Mouse (Mus musculus): Measurements from ENCODE around the gene Atp7a. TPM values are rescaled to one million over a fixed set of nuclear protein-coding genes. Genes with fewer than 3 reads are reported as not detected.
"Not testable (repeated sequence)": the region's sequence is repeated elsewhere in the genome, so short reads cannot be mapped to it uniquely, and the experiment has no call there.

Atp7a gene
- polyA plus RNA-seq (2015; fragmentation: Nextera tagmentation; extraction: Ambion mirVana): 17.6 and 17.9 TPM in 2 replicates

GRCm38 (mm10) chrX:106026418-106027342, at the start of gene Atp7a:
Gene Atp7a, plus strand, starts transcription at chrX:106027276.
- H3K4me1 ChIP-seq (replicated peaks): peaks cover 14% of the 10 kb centered on the region
- 0 out of 2 replicates have a peak, but pooled peaks cover 4% of the 10 kb centered on the region for H3K36me3 ChIP-seq
- 17% methylated on average over 36 of the region's 36 CpGs for WGBS
- H3K27ac ChIP-seq: peak within 1 kb of the TSS; percentile 44
- H3K4me3 ChIP-seq: peak within 1 kb of the TSS; percentile 54
- ATAC-seq (ENCODE audit: low FRiP score): peak; percentile 97
- H3K27me3 ChIP-seq: no peaks in the 10 kb centered on the region
- H3K4me2 ChIP-seq: peak within 1 kb of the TSS; percentile 55
- peak within 1 kb of the TSS; percentile 72 for H3K9ac ChIP-seq
- no peaks in the 10 kb centered on the region for H3K9me3 ChIP-seq

- 89% methylated on average over 1 of the region's 1 CpGs for WGBS
Measured at GRCm38 (mm10) chrX:106001605-106002004, 25.5 kb upstream of the Atp7a start.

GRCm38 (mm10) chrX:106010762-106011161, 16.3 kb upstream of the Atp7a start:
- 14% methylated on average over 3 of the region's 3 CpGs for WGBS
- peaks cover 5% of the 10 kb centered on the region for H3K4me1 ChIP-seq (replicated peaks)
- no peaks in the 10 kb centered on the region for H3K36me3 ChIP-seq
- no peak for ATAC-seq (ENCODE audit: low FRiP score)
- no peaks in the 10 kb centered on the region for H3K27me3 ChIP-seq
- H3K4me3 ChIP-seq: peak overlapping the region; percentile 55
- 0 out of 2 replicates have a peak overlapping the region, but pooled peaks have one; percentile 69 for H3K9ac ChIP-seq
- H3K27ac ChIP-seq: no peak overlapping the region
- H3K4me2 ChIP-seq: peak overlapping the region; percentile 58
- no peaks in the 10 kb centered on the region for H3K9me3 ChIP-seq

More at GRCm38 (mm10) chrX:106001605-106002004, 25.5 kb upstream of the Atp7a start:
- Histone ChIP-seq H3K4me1 (replicated peaks) (no peaks in the 10 kb centered on the region), H3K27me3 (no peaks in the 10 kb centered on the region), H3K9me3 (no peaks in the 10 kb centered on the region), H3K4me2 (no peak overlapping the region), H3K36me3 (no peaks in the 10 kb centered on the region), H3K4me3 (no peak overlapping the region), H3K9ac (no peak overlapping the region), H3K27ac (no peak overlapping the region)
- ATAC-seq (ENCODE audit: low FRiP score): no peak

- Histone ChIP-seq H3K9me3 (no peaks in the 10 kb centered on the region), H3K27me3 (no peaks in the 10 kb centered on the region), H3K4me1 (replicated peaks) (peaks cover 5% of the 10 kb centered on the region), H3K4me3 (peak within 1 kb of the TSS; percentile 55), H3K36me3 (no peaks in the 10 kb centered on the region), H3K9ac (peak within 1 kb of the TSS; percentile 69), H3K4me2 (peak within 1 kb of the TSS; percentile 58), H3K27ac (peak within 1 kb of the TSS; percentile 83)
- WGBS: 20% methylated on average over 45 of the region's 45 CpGs
- peak; percentile 93 for ATAC-seq (ENCODE audit: low FRiP score)
Measured at GRCm38 (mm10) chrX:106011465-106012159, 15.5 kb upstream of the Atp7a start, which contains the start of gene Magt1. Gene Magt1, minus strand, starts transcription at chrX:106011906.

GRCm38 (mm10) chrX:106012559-106012958, 14.5 kb upstream of the Atp7a start:
- Histone ChIP-seq H3K4me3 (peak overlapping the region; percentile 55), H3K27me3 (no peaks in the 10 kb centered on the region), H3K36me3 (no peaks in the 10 kb centered on the region), H3K9me3 (no peaks in the 10 kb centered on the region), H3K27ac (peak overlapping the region; percentile 83), H3K4me2 (peak overlapping the region; percentile 55), H3K9ac (peak overlapping the region; percentile 62; the same call in 1 of the 2 replicates), H3K4me1 (replicated peaks) (peaks cover 13% of the 10 kb centered on the region)
- ATAC-seq (ENCODE audit: low FRiP score): no peak
- 76% methylated on average over 3 of the region's 3 CpGs for WGBS

GRCm38 (mm10) chrX:106013217-106013616, 13.9 kb upstream of the Atp7a start:
- peaks cover 13% of the 10 kb centered on the region for H3K4me1 ChIP-seq (replicated peaks)
- no peak overlapping the region for H3K4me2 ChIP-seq
- no peaks in the 10 kb centered on the region for H3K27me3 ChIP-seq
- no peak for ATAC-seq (ENCODE audit: low FRiP score)
- 16% methylated on average over 2 of the region's 2 CpGs for WGBS
- H3K27ac ChIP-seq: no peak overlapping the region
- H3K9ac ChIP-seq: no peak overlapping the region
- no peaks in the 10 kb centered on the region for H3K9me3 ChIP-seq
- no peaks in the 10 kb centered on the region for H3K36me3 ChIP-seq
- H3K4me3 ChIP-seq: no peak overlapping the region

- not testable (repeated sequence) for ATAC-seq (ENCODE audit: low FRiP score); H3K36me3 ChIP-seq; H3K9ac ChIP-seq; H3K9me3 ChIP-seq; H3K27me3 ChIP-seq; H3K4me3 ChIP-seq; H3K4me2 ChIP-seq; H3K27ac ChIP-seq
- WGBS: 61% methylated on average over 2 of the region's 2 CpGs
- peaks cover 13% of the 10 kb centered on the region for H3K4me1 ChIP-seq (replicated peaks)
Measured at GRCm38 (mm10) chrX:106014741-106015377, 12.2 kb upstream of the Atp7a start.

GRCm38 (mm10) chrX:106015571-106016322, 11.3 kb upstream of the Atp7a start, which contains the start of gene Cox7b:
Gene Cox7b, plus strand, starts transcription at chrX:106015700.
- Histone ChIP-seq H3K27me3 (no peaks in the 10 kb centered on the region), H3K4me3 (peak within 1 kb of the TSS; percentile 54), H3K36me3 (no peaks in the 10 kb centered on the region), H3K9me3 (no peaks in the 10 kb centered on the region), H3K4me1 (replicated peaks) (peaks cover 9% of the 10 kb centered on the region), H3K4me2 (peak within 1 kb of the TSS; percentile 52), H3K9ac (peak within 1 kb of the TSS; percentile 75), H3K27ac (peak within 1 kb of the TSS; percentile 88)
- peak; percentile 59 for ATAC-seq (ENCODE audit: low FRiP score)
- WGBS: 13% methylated on average over 26 of the region's 26 CpGs

- Histone ChIP-seq H3K9ac (no peak overlapping the region), H3K4me3 (0 out of 2 replicates have a peak overlapping the region, but pooled peaks have one; percentile 3), H3K9me3 (no peaks in the 10 kb centered on the region), H3K4me1 (replicated peaks) (peaks cover 9% of the 10 kb centered on the region), H3K27me3 (no peaks in the 10 kb centered on the region), H3K4me2 (peak overlapping the region; percentile 52), H3K36me3 (peaks cover 6% of the 10 kb centered on the region), H3K27ac (no peak overlapping the region)
- 87% methylated on average over 3 of the region's 3 CpGs for WGBS
- ATAC-seq (ENCODE audit: low FRiP score): no peak
Measured at GRCm38 (mm10) chrX:106017102-106017501, 10.0 kb upstream of the Atp7a start.

- Histone ChIP-seq H3K27me3 (no peaks in the 10 kb centered on the region), H3K27ac (no peak overlapping the region), H3K4me1 (replicated peaks) (peaks cover 9% of the 10 kb centered on the region), H3K4me2 (peak overlapping the region; percentile 52; the same call in 1 of the 2 replicates), H3K36me3 (peaks cover 7% of the 10 kb centered on the region), H3K9me3 (no peaks in the 10 kb centered on the region), H3K4me3 (no peak overlapping the region), H3K9ac (no peak overlapping the region)
- WGBS: 87% methylated on average over 4 of the region's 4 CpGs
- ATAC-seq (ENCODE audit: low FRiP score): no peak
Measured at GRCm38 (mm10) chrX:106017516-106017915, 9.6 kb upstream of the Atp7a start.

GRCm38 (mm10) chrX:106027343-106027674, 233 bp downstream of the Atp7a start:
- peak overlapping the region; percentile 72 for H3K9ac ChIP-seq
- no peaks in the 10 kb centered on the region for H3K9me3 ChIP-seq
- WGBS: 20% methylated on average over 8 of the region's 8 CpGs
- peak overlapping the region; percentile 55 for H3K4me2 ChIP-seq
- H3K27me3 ChIP-seq: no peaks in the 10 kb centered on the region
- peak overlapping the region; percentile 54 for H3K4me3 ChIP-seq
- no peak for ATAC-seq (ENCODE audit: low FRiP score)
- H3K4me1 ChIP-seq (replicated peaks): peaks cover 14% of the 10 kb centered on the region
- no peaks in the 10 kb centered on the region for H3K36me3 ChIP-seq
- H3K27ac ChIP-seq: peak overlapping the region; percentile 44; the same call in 1 of the 2 replicates

Measured in hindbrain, embryonic 13.5 days (tissue).